Mouse (Mus musculus) lung, postnatal 0 days (tissue): ENCODE results near the gene Gm45711. TPM values are rescaled to one million over a fixed set of nuclear protein-coding genes. Genes with fewer than 3 reads are reported as not detected.
"Not testable (repeated sequence)": the region's sequence is repeated elsewhere in the genome, so short reads cannot be mapped to it uniquely, and the experiment has no call there.

Source experiments
- ATAC-seq: fragments of 200-750 bp; cut with Nextera tagmentation; 2 replicates; pipeline ENCODE4 v1.8.0; 2017; ENCODE audit warnings: moderate library complexity
- DNase-seq: peaks from one replicate; pipeline ENCODE4 v3.0.0-alpha.2; 2016; ENCODE audit warnings: low spot score
- H3K27ac ChIP-seq: fragments of 300-500 bp; sonication (generic); 2 replicates; pipeline ENCODE4 v1.5.1; 2014; ENCODE audit warnings: antibody characterized with exemption, mild to moderate bottlenecking, low read length, mixed read lengths
- H3K27me3 ChIP-seq: fragments of 300-500 bp; sonication (generic); replicated peaks from 2 replicates; pipeline ENCODE4 v1.6.1; 2014; ENCODE audit warnings: low read length, mixed read lengths; ENCODE audit not compliant: insufficient read depth
- H3K36me3 ChIP-seq: fragments of 300-500 bp; sonication (generic); 2 replicates; pipeline ENCODE4 v1.6.1; 2014; ENCODE audit warnings: low read length, mixed read lengths; ENCODE audit not compliant: insufficient read depth
- H3K4me1 ChIP-seq: fragments of 300-500 bp; sonication (generic); 2 replicates; pipeline ENCODE4 v1.6.1; 2014; ENCODE audit warnings: antibody characterized with exemption, low read depth, low read length, mixed read lengths; ENCODE audit not compliant: insufficient read depth
- H3K4me2 ChIP-seq: fragments of 300-500 bp; sonication (generic); replicated peaks from 2 replicates; pipeline ENCODE4 v1.6.1; 2014; ENCODE audit warnings: low read depth, mild to moderate bottlenecking, low read length, moderate library complexity, mixed read lengths
- H3K4me3 ChIP-seq: fragments of 300-500 bp; sonication (generic); 2 replicates; pipeline ENCODE4 v1.5.1; 2014; ENCODE audit warnings: low read depth, low read length
- H3K9ac ChIP-seq: fragments of 300-500 bp; sonication (generic); replicated peaks from 2 replicates; pipeline ENCODE4 v1.6.1; 2014; ENCODE audit warnings: low read depth, mild to moderate bottlenecking
- H3K9me3 ChIP-seq: fragments of 300-500 bp; sonication (generic); 2 replicates; pipeline ENCODE4 v1.6.1; 2016; ENCODE audit warnings: low read length, mixed read lengths
- CTCF ChIP-seq: IDR thresholded peaks from 2 replicates; pipeline ENCODE4 v1.5.1; 2016; ENCODE audit warnings: antibody characterized with exemption, mild to moderate bottlenecking
- EP300 ChIP-seq: IDR thresholded peaks from 2 replicates; pipeline ENCODE4 v1.6.1; 2016; ENCODE audit warnings: antibody characterized with exemption, mild to moderate bottlenecking, control low read depth
- WGBS: fragments of 180-500 bp; shearing (Covaris S2); extraction: QIAGEN DNeasy Blood & Tissue Kit; methylation state at CpG from one replicate; pipeline ENCODE4 v1.1.7; 2014; 5-methylcytosine and 5-hydroxymethylcytosine counted together
- polyA plus RNA-seq: library from polyadenylated mRNA; unstranded; fragments of >200 nt; fragmentation: Nextera tagmentation; extraction: Ambion mirVana; gene quantifications from 2 replicates; pipeline ENCODE4 v1.2.1, GENCODE M21; 2015

Gm45711 gene
- polyA plus RNA-seq = not detected in 2 replicates

DNA sequence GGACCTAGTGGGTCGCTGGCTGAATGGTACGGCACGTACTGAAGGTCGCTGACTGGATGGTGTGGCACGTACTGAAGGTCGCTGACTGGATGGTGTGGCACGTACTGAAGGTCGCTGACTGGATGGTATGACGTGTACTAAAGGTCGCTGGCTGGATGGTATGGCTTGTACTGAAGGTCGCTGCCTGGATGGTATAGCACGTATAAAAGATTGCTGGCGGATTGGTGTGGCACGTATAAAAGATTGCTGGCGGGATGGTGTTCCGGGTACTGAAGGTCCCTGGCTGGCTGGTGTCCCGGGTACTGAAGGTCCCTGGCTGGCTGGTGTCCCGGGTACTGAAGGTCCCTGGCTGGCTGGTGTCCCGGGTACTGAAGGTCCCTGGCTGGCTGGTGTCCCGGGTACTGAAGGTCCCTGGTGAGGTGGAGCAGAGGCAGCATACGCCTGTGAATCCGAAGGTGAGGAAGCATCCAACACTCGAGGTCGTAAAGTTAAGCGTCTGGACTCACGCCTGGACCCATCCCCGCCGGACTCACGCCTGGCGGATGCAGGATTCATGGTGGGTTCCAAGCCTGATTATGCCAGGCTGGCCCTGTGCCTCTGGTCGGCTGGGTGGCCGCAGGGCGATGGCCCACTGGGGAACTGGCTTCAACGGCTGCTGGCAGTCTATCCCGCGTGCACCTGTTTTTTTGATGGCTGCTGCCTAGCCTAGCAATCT is at the start of gene Gm45711, which contains the start of gene Cmtm1:
Gene Gm45711, minus strand, starts transcription at position 641 of the 715 bp plus-strand sequence.
Gene Cmtm1, minus strand, starts transcription at position 705 of the 715 bp plus-strand sequence.
- H3K4me1 ChIP-seq, DNase-seq, H3K36me3 ChIP-seq, H3K27me3 ChIP-seq, ATAC-seq, H3K4me2 ChIP-seq, H3K9ac ChIP-seq, H3K9me3 ChIP-seq, H3K27ac ChIP-seq, H3K4me3 ChIP-seq: not testable (repeated sequence)
- 84% methylated on average over 32 of the region's 36 CpGs for WGBS

DNA sequence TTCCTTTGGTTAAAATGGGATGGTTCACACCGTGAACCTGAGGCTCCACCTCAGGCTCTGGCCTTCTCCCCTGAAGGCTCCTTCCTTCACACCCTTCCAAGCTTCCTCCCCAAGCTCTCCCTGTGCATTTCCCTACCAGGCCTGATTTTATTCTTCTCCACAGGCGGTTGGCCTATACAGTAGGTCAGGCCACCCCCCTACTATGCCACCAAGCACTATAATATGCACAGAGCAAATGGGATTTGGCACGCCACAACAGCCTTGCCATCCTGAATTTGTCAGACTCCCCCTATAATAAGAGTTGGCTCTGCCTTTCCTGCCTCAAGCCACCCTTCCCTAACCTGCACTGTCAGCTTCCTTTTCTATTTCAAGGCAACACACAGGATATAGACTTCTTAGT is 48.8 kb upstream of the Gm45711 start:
- no peaks in the 10 kb centered on the region for H3K36me3 ChIP-seq
- WGBS = 84% methylated on average over 3 of the region's 3 CpGs
- TF ChIP-seq EP300 (no peak), CTCF (no peak)
- H3K4me2 ChIP-seq = no peak overlapping the region
- ATAC-seq (no peak), DNase-seq (no peak)
- no peaks in the 10 kb centered on the region for H3K4me1 ChIP-seq
- H3K9me3 ChIP-seq = no peaks in the 10 kb centered on the region
- no peak overlapping the region for H3K4me3 ChIP-seq
- H3K9ac ChIP-seq = no peak overlapping the region
- H3K27ac ChIP-seq = no peak overlapping the region
- no peaks in the 10 kb centered on the region for H3K27me3 ChIP-seq

DNA sequence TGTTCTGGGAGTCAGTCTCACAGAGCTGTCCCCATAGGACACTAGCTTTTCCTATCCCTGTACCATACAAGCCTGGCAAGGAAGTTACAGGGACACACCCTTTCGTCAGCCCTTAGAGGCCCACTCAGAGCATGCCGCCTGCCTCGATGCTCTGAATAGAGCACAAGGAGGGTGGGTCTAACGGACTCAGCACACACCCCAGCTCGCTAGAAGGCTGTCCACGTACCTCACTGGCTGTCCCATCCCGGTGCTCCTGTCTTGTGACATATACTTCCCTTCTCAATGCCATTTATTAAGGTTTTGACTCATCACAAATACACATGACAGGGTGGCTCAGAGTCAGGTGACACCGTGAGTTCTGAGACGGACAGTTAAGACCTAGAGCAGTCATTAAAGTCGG is 44.6 kb upstream of the Gm45711 start:
- 89% methylated on average over 10 of the region's 10 CpGs for WGBS
- Histone ChIP-seq H3K27me3 (no peaks in the 10 kb centered on the region), H3K4me2 (no peak overlapping the region), H3K4me1 (no peaks in the 10 kb centered on the region), H3K27ac (no peak overlapping the region), H3K36me3 (no peaks in the 10 kb centered on the region), H3K4me3 (no peak overlapping the region), H3K9me3 (no peaks in the 10 kb centered on the region), H3K9ac (no peak overlapping the region)
- TF ChIP-seq CTCF = no peak
- no peak for TF ChIP-seq EP300
- DNase-seq = no peak
- ATAC-seq = no peak

DNA sequence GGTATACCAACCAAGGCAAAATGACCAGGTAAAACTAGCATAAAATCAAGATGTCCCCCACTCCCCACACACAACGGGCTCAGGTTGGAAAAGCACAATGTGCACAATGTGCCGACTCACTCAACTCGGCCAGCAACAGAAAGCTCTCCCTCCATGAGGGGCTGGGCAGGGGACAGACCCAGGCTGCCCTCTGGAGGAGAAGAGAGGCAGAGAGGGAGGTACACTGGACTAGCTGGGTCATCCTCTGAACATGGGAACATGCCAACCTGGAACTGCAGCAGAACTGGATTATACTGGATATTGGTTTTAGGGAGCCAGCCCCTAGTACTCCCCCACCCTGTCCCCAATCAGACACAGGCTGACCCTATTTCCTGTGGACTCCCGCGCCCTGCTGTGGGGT is 43.3 kb upstream of the Gm45711 start:
- no peak overlapping the region for H3K27ac ChIP-seq
- no peak overlapping the region for H3K9ac ChIP-seq
- H3K4me3 ChIP-seq = no peak overlapping the region
- H3K4me1 ChIP-seq = no peaks in the 10 kb centered on the region
- H3K36me3 ChIP-seq = no peaks in the 10 kb centered on the region
- no peaks in the 10 kb centered on the region for H3K9me3 ChIP-seq
- no peak overlapping the region for H3K4me2 ChIP-seq
- no peak for ATAC-seq
- WGBS = 60% methylated on average over 5 of the region's 5 CpGs
- no peak for DNase-seq
- TF ChIP-seq CTCF = peak; percentile 50
- no peak for TF ChIP-seq EP300
- no peaks in the 10 kb centered on the region for H3K27me3 ChIP-seq

DNA sequence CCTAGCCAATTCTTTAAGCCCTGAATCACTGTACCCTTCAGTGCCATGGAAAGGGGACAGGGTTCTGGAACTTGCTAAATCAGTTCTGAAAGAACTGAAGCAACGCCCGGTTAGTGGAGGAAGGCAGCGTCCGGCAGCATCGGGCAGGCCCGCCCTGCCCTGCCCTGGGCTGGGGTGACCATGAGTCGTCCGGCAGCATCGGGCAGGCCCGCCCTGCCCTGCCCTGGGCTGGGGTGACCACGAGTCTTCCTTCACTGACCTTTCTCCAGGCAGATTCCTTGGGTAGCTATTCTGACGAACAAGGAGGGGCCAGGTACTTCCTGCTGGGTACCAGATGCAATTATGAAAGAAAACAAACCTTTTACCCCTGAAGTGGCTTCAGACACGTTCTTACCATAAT is 40.2 kb upstream of the Gm45711 start:
- DNase-seq = no peak
- H3K36me3 ChIP-seq = no peaks in the 10 kb centered on the region
- no peak overlapping the region for H3K4me3 ChIP-seq
- H3K27me3 ChIP-seq = no peaks in the 10 kb centered on the region
- WGBS = 59% methylated on average over 13 of the region's 13 CpGs
- H3K9ac ChIP-seq = no peak overlapping the region
- H3K4me2 ChIP-seq = no peak overlapping the region
- no peak for TF ChIP-seq EP300
- no peak for TF ChIP-seq CTCF
- no peak overlapping the region for H3K27ac ChIP-seq
- 0 out of 2 replicates have a peak, but pooled peaks have one; percentile 23 for ATAC-seq
- no peaks in the 10 kb centered on the region for H3K9me3 ChIP-seq
- no peaks in the 10 kb centered on the region for H3K4me1 ChIP-seq

DNA sequence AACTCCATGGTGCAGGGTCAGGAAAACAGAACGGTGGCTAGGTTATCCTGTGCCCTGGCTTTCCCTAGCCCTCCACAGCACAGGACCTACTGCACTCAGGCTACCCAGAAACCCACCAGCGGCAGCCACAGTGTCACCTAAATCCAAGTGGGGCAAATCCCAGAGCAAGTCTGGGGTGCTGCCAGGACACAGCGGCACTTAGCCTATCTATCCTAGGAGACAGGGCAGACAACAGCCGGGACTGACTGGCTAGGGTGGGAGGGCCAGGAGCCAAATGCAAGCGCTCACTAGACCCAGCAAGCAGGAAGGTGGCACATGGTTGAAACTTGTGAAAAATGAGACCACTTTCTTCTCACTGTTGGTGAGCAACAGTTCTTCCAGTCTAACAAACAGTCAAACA is 39.1 kb upstream of the Gm45711 start:
- H3K4me3 ChIP-seq = no peak overlapping the region
- no peaks in the 10 kb centered on the region for H3K9me3 ChIP-seq
- TF ChIP-seq EP300 = no peak
- no peak for TF ChIP-seq CTCF
- ATAC-seq = no peak
- no peaks in the 10 kb centered on the region for H3K27me3 ChIP-seq
- 64% methylated on average over 5 of the region's 5 CpGs for WGBS
- no peaks in the 10 kb centered on the region for H3K4me1 ChIP-seq
- H3K27ac ChIP-seq = no peak overlapping the region
- no peak overlapping the region for H3K9ac ChIP-seq
- H3K4me2 ChIP-seq = no peak overlapping the region
- no peaks in the 10 kb centered on the region for H3K36me3 ChIP-seq
- no peak for DNase-seq

DNA sequence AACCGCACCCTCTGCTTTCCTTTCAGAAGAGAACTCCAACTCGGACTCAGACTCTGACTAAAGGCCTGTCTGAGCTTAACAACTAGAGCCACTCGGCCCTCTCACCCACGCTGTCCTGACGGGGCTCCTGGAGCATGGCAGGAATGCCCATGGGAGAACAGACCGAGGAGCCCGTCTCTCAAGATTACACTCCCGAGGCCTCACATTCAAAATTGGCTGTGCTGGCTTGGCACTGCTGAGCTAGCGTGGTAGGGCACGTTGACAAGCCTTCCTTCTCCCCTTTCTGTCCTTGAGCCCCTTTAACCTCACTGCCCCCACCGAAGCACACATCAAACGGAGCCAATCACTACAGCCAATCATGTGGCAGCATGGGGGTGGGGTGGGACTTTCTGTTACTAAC is 36.8 kb upstream of the Gm45711 start:
- DNase-seq (no peak), ATAC-seq (no peak)
- Histone ChIP-seq H3K36me3 (no peaks in the 10 kb centered on the region), H3K9me3 (no peaks in the 10 kb centered on the region), H3K27me3 (no peaks in the 10 kb centered on the region), H3K4me2 (no peak overlapping the region), H3K4me1 (no peaks in the 10 kb centered on the region), H3K27ac (no peak overlapping the region), H3K4me3 (no peak overlapping the region), H3K9ac (no peak overlapping the region)
- WGBS = 68% methylated on average over 12 of the region's 12 CpGs
- TF ChIP-seq CTCF = no peak
- no peak for TF ChIP-seq EP300
